Mouse (Mus musculus): ENCODE measurements around the gene Tmem217.

DNA sequence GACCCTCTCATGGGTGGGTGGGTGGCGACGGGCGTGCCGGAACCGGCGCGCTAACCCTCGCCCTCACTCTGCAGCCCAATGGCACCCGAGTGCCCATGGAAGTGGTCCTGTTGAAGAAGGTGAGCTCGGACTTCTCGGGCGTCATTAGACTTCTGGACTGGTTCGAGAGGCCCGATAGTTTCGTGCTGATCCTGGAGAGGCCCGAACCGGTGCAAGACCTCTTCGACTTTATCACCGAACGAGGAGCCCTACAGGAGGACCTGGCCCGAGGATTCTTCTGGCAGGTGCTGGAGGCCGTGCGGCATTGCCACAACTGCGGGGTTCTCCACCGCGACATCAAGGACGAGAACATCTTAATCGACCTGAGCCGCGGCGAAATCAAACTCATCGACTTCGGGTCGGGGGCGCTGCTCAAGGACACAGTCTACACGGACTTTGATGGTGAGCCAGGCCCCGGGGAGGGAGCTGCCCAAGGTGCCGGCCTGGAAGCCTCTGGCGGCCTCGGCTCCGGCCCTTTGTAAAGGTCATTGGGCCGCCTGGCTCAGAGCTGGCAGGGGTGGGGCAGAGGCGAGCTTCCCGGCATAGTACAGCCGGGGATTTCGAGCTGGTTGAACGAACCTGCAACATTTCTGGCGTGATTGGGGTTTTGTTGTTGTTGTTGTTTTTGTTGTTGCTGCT, 60.5 kb downstream of the Tmem217 start:
- no peak for TF ChIP-seq CTCF (IDR thresholded peaks at IDR 0.05; ENCODE audit: low read depth)
- TF ChIP-seq EP300 (IDR thresholded peaks at IDR 0.05; ENCODE audit: low read depth), result no peak

All from heart, postnatal 0 days (tissue).